Mouse (Mus musculus): ENCODE data around the gene Arhgef3.

The Arhgef3 gene

DNA sequence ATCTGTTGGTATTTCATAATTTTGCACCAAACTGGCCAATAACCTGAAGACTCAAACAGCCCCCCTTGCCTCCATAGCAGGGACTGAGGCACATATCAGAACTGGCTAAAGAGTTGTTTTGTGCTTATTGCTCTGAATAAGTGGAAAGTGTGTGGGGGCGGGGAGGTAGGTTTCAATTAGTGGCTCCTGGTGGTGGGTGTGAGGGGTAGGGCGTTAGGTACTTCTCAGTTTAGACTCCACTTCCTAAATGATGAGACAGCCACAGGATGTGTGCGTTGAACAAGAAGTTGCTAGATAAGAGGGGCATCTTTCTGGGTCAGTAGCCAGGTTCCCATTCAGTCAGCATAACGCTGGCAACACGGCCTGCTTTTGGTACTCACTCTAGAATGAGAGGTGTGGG is 153.4 kb downstream of the Arhgef3 start:
- peak; percentile 10 to 14 for DNase-seq (ENCODE audit: low spot score in 2 of 2)

- DNase-seq (ENCODE audit: low spot score in 2 of 2): no peak
Measured at GRCm38 (mm10) chr14:27268986-27269700, 154.4 kb downstream of the Arhgef3 start.

GRCm38 (mm10) chr14:27269836-27270235 is 155.1 kb downstream of the Arhgef3 start:
- DNase-seq (ENCODE audit: low spot score in 2 of 2): no peak

DNA sequence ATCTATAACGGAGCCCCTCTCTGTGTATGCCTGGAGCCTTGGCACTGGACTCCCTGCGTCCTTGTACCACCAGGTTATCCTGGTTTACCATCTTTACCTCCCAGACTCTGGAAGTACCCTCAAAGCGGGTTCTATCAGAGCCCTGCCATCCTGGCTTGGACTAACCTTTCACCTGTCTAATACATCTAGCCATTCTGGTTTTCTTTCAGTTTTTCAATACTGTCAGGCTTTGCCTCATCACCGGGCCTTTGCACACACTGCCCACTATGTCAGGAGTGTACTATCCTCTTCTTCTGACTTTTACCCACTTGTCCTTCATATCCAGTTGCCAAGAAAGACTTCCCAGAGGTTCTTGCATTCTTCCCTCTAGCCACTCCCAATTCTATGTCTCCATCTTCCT is 155.8 kb downstream of the Arhgef3 start:
- no peak for DNase-seq (ENCODE audit: low spot score in 2 of 2)

- no peak for DNase-seq (ENCODE audit: low spot score in 2 of 2)
Measured at GRCm38 (mm10) chr14:27271371-27272071, 156.8 kb downstream of the Arhgef3 start.

GRCm38 (mm10) chr14:27272072-27272834 is 157.6 kb downstream of the Arhgef3 start:
- DNase-seq (ENCODE audit: low spot score in 2 of 2): no peak

DNA sequence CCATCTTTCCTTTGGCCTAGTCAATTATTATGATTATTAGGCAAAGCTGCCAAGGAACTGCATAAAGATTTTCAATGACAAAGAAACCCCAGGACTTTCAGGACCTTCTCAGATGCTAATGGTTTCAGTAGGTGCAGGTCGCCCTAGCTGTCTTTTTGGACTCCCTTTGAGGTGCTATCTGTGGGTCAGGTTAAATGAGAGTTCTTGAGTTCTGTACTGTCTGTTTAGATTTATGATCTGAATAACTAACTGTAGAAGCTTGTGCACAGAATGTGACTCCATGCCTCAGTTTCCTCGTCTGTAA is 158.1 kb downstream of the Arhgef3 start:
- DNase-seq (ENCODE audit: low spot score in 2 of 2): no peak

GRCm38 (mm10) chr14:27273169-27273568 is 158.5 kb downstream of the Arhgef3 start:
- no peak for DNase-seq (ENCODE audit: low spot score in 2 of 2)

DNA sequence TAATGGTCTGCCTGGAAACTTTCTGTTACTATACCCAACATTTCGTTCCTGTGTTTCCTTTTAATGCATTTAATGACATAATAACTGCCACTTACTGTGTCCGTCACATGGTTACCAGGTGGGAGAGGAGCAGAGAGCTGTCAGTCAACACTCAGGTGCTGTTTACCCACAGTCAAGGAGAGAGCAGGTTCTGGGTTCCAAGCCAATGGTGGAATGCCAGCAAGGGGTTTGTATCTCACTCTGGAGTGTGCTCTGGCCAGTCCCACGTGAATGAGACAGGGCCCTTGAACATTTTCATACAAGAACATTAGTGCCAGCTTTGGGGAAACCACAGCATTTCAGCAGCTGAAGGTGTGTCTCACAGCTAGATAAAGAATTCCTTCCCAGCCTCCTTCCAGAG is 162.6 kb downstream of the Arhgef3 start:
- DNase-seq (ENCODE audit: low spot score in 2 of 2): no peak

DNA sequence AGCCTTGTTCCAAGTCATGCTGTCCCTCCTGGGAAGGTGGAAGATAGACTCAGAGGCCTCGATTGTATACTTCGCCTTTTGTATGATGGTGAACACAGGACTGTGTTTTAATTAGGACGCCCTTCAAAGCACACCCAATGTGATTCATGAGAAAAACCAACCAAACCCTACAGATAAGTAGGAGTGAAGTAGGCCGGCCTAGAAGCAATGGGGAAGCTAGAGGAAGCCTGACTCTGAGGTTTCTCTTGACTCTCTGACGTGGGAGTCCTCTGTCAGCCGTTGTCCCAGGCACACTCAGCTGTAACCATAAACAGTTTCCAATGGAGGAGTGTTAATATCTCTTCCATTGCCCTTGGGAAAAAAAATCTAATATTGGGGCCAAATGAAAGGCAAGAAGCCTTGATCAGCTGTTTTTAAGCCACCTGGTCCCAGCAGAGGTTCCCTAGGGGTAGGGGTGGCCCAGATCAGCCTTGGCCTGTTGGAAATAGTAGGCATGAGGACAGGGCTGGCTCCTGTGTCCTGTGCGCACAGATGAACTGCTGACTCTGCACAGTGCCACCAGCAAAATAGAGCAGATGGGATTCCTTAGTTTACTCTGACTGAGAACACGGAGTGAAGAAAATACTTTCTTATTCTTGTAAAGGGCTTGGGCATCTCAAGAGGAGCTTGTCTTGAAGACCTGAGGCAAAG is 165.6 kb downstream of the Arhgef3 start:
- no peak for DNase-seq (ENCODE audit: low spot score in 2 of 2)

DNA sequence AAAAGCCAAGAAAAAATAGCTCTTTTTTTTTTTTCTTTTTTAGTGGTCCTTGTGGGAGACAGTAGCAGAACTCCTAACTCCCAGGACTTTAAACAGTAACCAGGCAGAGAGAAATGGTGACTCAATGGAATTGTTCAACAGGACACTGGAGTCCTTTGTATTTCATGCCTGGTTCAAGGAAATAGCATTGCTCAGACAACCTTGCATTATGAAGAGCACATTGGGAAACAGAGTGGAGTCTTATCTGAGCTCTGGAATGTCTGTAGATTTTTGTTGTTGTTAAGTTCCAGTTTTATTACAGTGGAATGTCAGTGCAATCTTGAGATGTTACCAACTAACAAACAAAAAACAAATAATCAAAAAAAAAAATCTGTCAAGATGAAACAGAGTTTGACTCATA is 169.3 kb downstream of the Arhgef3 start:
- no peak for DNase-seq (ENCODE audit: low spot score in 2 of 2)

DNA sequence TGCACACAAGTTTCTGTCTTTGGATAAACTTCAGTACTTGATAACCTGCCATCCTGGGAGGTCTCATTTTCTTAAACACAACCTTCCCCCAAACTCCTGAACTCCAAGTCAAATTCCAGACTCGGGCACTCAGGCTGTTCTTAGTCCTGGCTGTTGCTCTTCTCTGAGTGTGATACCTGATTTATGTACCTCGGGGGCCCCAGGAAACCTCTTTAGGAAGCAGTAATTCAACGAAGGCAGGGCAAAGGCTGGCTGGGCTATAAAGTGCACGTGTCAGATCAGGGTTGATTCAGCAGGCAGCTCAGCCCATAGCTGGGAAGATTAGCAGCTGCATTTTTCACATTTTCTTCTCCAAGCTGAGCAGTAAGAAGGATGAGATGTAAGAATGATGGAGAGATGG is 171.5 kb downstream of the Arhgef3 start:
- no peak for DNase-seq (ENCODE audit: low spot score in 2 of 2)

DNA sequence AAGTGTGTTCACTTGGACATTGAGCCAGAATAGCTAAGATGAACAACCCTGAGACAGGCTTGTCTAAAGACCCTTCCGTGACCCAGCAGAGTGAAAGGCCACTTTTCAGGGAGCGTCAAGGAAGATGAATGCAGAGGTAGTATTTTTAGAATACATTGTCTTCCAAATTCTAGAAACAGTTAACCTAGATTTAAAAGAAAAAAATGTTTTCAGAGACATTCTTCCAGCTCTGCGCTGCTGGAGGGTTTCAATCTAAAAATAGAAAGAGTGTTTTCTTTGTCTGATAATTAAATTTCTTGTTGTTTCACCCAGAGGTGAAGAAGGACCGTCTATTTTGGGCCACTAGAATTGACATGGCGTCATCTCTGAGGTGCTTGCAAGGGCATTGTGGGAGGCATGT is 174.4 kb downstream of the Arhgef3 start:
- DNase-seq (ENCODE audit: low spot score in 2 of 2): no peak

GRCm38 (mm10) chr14:27292101-27292500 is 177.4 kb downstream of the Arhgef3 start:
- DNase-seq (ENCODE audit: low spot score in 2 of 2): no peak

DNA sequence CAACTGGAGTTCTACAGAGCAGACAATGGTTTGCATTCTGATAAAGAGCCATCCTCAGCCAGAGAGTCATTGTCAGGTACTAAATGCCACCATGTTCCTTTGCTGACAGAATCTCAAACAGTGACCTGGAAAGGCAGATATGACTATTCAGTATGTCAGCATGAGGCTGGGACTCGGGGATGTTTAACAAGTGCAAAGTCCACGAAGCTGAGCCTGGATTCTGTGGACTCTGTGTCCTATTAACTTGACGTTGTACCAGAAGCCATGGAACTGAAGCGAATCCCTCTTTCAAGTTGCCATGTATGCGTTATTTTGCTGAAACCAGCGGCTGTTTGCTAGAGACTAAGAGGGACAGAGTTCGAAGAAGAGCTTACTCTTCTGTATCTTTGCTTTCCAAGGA is 181.1 kb downstream of the Arhgef3 start:
- DNase-seq (ENCODE audit: low spot score in 2 of 2): no peak

DNA sequence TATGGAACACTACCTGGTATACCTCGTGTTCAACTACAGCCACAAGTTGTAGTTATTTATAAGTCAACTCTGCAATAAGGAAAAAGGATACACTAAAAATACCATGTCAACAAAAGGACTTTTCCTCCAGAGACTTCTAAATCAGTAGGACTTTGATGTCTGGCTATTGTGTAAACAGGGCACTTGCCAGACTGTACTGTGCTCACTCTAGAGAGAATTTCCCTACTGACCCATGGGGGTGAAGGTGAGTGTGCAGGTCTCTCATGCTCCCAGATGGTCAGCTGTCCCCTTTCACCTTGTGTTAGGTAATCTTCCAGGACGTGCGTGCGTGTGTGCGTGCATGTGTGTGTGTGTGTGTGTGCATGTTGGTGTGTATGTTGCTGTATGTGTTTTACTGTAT is 182.3 kb downstream of the Arhgef3 start:
- no peak for DNase-seq (ENCODE audit: low spot score in 2 of 2)

DNA sequence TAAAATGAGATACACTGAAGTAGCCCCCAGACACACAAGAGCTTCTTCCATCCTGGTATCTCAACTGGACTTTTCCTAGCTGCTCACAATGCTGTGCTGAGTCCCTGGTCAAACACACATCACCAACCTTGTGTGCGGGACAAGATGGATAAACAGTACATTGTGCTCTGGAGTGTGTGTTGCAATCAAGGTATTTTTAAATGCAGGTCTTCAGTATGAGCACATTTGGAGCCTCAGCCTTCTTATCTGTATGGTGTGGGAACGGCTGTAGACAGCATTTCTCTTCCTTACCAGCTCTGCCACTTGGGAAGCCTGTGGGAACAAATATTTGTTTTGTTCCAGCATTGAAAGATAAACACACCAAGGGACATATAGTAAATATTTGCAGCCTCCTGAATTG is 184.2 kb downstream of the Arhgef3 start:
- DNase-seq (ENCODE audit: low spot score in 2 of 2): no peak

DNA sequence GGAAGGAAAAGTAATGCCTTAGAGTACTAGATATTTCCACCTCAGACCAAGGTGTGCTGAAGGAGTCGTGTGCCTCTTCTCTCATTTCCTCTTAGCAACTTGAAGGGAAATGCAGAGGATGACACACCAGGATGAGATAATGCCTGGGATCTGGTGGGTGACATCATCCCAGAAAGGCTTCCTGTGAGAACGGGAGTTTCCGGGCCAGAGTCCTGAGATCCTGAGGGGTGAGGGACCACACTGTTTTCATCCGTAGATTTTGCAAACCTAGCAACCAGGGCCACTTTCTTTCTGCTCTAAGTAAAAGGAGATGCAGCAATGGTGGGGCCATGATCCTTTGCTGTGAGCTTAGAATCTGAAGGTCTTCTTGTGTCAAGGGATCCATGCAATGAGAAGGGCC is 185.0 kb downstream of the Arhgef3 start:
- no peak for DNase-seq (ENCODE audit: low spot score in 2 of 2)

GRCm38 (mm10) chr14:27301768-27302499 is 187.2 kb downstream of the Arhgef3 start:
- no peak for DNase-seq (ENCODE audit: low spot score in 2 of 2)

DNA sequence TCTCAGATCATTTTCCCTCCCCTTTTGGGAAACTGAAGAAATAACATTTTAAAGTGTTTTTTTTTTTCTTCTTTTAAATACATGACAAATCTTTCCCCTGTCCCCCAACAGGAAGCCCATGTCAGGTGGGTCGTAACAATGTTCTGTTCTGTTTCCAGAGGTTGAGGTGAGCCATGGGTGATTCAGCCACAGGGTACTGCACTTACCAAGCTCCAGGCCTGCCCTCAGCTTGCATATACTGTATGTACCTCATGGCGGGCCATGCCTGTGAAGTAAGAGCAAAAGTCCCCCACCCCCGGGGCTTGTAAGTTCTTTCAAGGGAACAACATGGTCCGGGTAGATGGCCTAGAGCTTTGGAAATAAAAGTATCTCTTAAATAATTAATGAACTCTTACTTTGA is 188.6 kb downstream of the Arhgef3 start:
- no peak for DNase-seq (ENCODE audit: low spot score in 2 of 2)

DNA sequence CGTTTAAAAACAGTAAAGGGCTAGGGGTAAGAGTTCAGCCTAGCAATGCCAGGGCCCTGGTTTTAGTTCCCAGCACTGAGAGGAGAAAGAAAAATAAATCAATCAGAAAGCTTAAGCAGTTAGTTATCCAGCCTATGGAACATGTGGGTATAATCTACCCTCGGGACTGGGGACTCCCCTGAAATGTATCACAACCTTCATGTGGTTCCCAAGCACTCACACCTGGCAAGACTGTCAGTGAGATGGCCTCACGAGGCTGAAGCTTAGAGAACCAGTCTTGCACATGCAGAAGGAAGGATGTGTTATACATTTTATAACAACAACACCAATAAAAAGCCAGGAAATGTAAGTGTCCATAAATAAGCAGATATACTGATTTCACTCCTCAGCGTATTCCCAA is 189.7 kb downstream of the Arhgef3 start:
- DNase-seq (ENCODE audit: low spot score in 2 of 2): no peak

- no peak for DNase-seq (ENCODE audit: low spot score in 2 of 2)
Measured at GRCm38 (mm10) chr14:27308761-27309160, 194.1 kb downstream of the Arhgef3 start.

Data from spleen, postnatal 36 days (tissue).